Mouse (Mus musculus): ENCODE results near the gene Gm20696. TPM values are rescaled to one million over a fixed set of nuclear protein-coding genes. Genes with fewer than 3 reads are reported as not detected.

Gene Gm20696
- total RNA-seq, 4 experiments from 2014 or later: 7.2 to 9.9 (median 9.3) TPM

- no peak for DNase-seq (ENCODE audit: low spot score in 2 of 2)
Measured at GRCm38 (mm10) chr6:99573343-99573742, 93.3 kb downstream of the Gm20696 start.

- DNase-seq (ENCODE audit: low spot score in 2 of 2): no peak
Measured at GRCm38 (mm10) chr6:99572071-99572470, 94.5 kb downstream of the Gm20696 start.

- peak in 1 of 2 experiments; percentile 65 for DNase-seq (ENCODE audit: low spot score in 2 of 2)
Measured at GRCm38 (mm10) chr6:99566921-99567320, 99.7 kb downstream of the Gm20696 start.

GRCm38 (mm10) chr6:99564766-99565165 is 101.8 kb downstream of the Gm20696 start:
- DNase-seq (ENCODE audit: low spot score in 2 of 2): no peak

- DNase-seq (ENCODE audit: low spot score in 2 of 2): no peak
Measured at GRCm38 (mm10) chr6:99556950-99557349, 109.6 kb downstream of the Gm20696 start.

GRCm38 (mm10) chr6:99552816-99553215 is 113.8 kb downstream of the Gm20696 start:
- no peak for DNase-seq (ENCODE audit: low spot score in 2 of 2)

- DNase-seq (ENCODE audit: low spot score in 2 of 2): no peak
Measured at GRCm38 (mm10) chr6:99546416-99546815, 120.2 kb downstream of the Gm20696 start.

- no peak for DNase-seq (ENCODE audit: low spot score in 2 of 2)
Measured at GRCm38 (mm10) chr6:99545437-99545836, 121.2 kb downstream of the Gm20696 start.

GRCm38 (mm10) chr6:99541105-99541504 is 125.5 kb downstream of the Gm20696 start:
- no peak for DNase-seq (ENCODE audit: low spot score in 2 of 2)

GRCm38 (mm10) chr6:99540653-99541052 is 125.9 kb downstream of the Gm20696 start:
- DNase-seq (ENCODE audit: low spot score in 2 of 2): no peak

- no peak for DNase-seq (ENCODE audit: low spot score in 2 of 2)
Measured at GRCm38 (mm10) chr6:99540146-99540545, 126.5 kb downstream of the Gm20696 start.

- DNase-seq (ENCODE audit: low spot score in 2 of 2): no peak
Measured at GRCm38 (mm10) chr6:99538194-99538941, 128.2 kb downstream of the Gm20696 start.

- no peak for DNase-seq (ENCODE audit: low spot score in 2 of 2)
Measured at GRCm38 (mm10) chr6:99534211-99534745, 132.3 kb downstream of the Gm20696 start.

GRCm38 (mm10) chr6:99532458-99532857 is 134.1 kb downstream of the Gm20696 start:
- DNase-seq (ENCODE audit: low spot score in 2 of 2): no peak

- DNase-seq (ENCODE audit: low spot score in 2 of 2): no peak
Measured at GRCm38 (mm10) chr6:99528972-99529371, 137.6 kb downstream of the Gm20696 start.

GRCm38 (mm10) chr6:99527457-99528105 is 139.0 kb downstream of the Gm20696 start:
- no peak for DNase-seq (ENCODE audit: low spot score in 2 of 2)

- no peak for DNase-seq (ENCODE audit: low spot score in 2 of 2)
Measured at GRCm38 (mm10) chr6:99525351-99525750, 141.2 kb downstream of the Gm20696 start.

- DNase-seq (ENCODE audit: low spot score in 2 of 2): no peak
Measured at GRCm38 (mm10) chr6:99523679-99524370, 142.8 kb downstream of the Gm20696 start.

GRCm38 (mm10) chr6:99523109-99523632 is 143.4 kb downstream of the Gm20696 start:
- peak; percentile 63 to 65 for DNase-seq (ENCODE audit: low spot score in 2 of 2)

- peak; percentile 59 to 69 for DNase-seq (ENCODE audit: low spot score in 2 of 2)
Measured at GRCm38 (mm10) chr6:99522359-99523108, 144.1 kb downstream of the Gm20696 start, which contains the start of gene Foxp1. Foxp1 (minus strand) TSS chr6:99522721.

Measured in left cerebral cortex, adult 8-10 months (tissue).